Mouse (Mus musculus): ENCODE measurements around the gene Washc1. TPM values are rescaled to one million over a fixed set of nuclear protein-coding genes. Genes with fewer than 3 reads are reported as not detected.

The Washc1 gene
- polyA plus RNA-seq (2014; fragmentation: Illumina TruSeq; extraction: RNeasy Lipid Tissue Mini Kit (QIAGEN cat#74804); ENCODE audit: low read depth, low replicate concordance): 1.8 TPM

GRCm38 (mm10) chr17:66111402-66111959 is at the start of gene Washc1:
TSS of gene Washc1 (plus strand) at chr17:66111545.

DNA sequence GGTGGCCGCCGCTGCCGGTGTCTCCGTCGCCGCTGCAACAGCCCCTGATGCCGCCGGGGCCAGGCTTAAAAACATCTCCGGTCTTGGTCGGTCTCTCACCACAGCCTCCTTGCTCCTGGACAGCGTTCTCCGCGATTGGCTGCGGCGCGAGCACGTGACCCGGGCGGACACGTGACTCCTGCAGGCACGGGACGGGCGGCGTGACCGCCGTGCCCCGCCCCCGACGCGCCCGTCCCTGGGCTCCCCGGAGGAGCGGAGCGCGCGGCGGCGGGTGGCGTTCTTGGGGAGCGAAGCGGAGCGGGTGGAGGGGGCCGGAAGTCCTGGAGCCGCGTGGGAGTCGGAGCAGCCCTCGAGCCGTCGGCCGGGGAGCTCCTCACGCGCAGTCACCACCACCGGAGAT is 34.4 kb upstream of the Washc1 start, which contains the start of gene Ankrd12:
Ankrd12 (minus strand) TSS at position 156 of the 400 bp plus-strand sequence.

GRCm38 (mm10) chr17:66101380-66102330 is 9.7 kb upstream of the Washc1 start, which contains the start of gene Ndufv2:
TSS of gene Ndufv2 (minus strand) at chr17:66101559.

GRCm38 (mm10) chr17:66123066-66123815 is 11.9 kb downstream of the Washc1 start, which contains the start of gene Ddx11:
TSS of gene Ddx11 (plus strand) at chr17:66123520.

Other genes starting within 250 kb of the Washc1 start
- 68.3 TPM for gene Ralbp1, start 225.7 kb upstream of the Washc1 start, polyA plus RNA-seq (2014; fragmentation: Illumina TruSeq; extraction: RNeasy Lipid Tissue Mini Kit (QIAGEN cat#74804); ENCODE audit: low read depth, low replicate concordance)
- gene Twsg1, start 160.3 kb upstream of the Washc1 start, polyA plus RNA-seq (2014; fragmentation: Illumina TruSeq; extraction: RNeasy Lipid Tissue Mini Kit (QIAGEN cat#74804); ENCODE audit: low read depth, low replicate concordance): 139 TPM
- 48.7 TPM for gene Ankrd12, start 34.5 kb upstream of the Washc1 start, polyA plus RNA-seq (2014; fragmentation: Illumina TruSeq; extraction: RNeasy Lipid Tissue Mini Kit (QIAGEN cat#74804); ENCODE audit: low read depth, low replicate concordance)
- gene Ndufv2, start 10.0 kb upstream of the Washc1 start, polyA plus RNA-seq (2014; fragmentation: Illumina TruSeq; extraction: RNeasy Lipid Tissue Mini Kit (QIAGEN cat#74804); ENCODE audit: low read depth, low replicate concordance): 886 TPM
- gene Ddx11, start 12.0 kb downstream of the Washc1 start, polyA plus RNA-seq (2014; fragmentation: Illumina TruSeq; extraction: RNeasy Lipid Tissue Mini Kit (QIAGEN cat#74804); ENCODE audit: low read depth, low replicate concordance): 2.6 TPM